Mouse (Mus musculus): Measurements from ENCODE around the gene Fto.

DNA sequence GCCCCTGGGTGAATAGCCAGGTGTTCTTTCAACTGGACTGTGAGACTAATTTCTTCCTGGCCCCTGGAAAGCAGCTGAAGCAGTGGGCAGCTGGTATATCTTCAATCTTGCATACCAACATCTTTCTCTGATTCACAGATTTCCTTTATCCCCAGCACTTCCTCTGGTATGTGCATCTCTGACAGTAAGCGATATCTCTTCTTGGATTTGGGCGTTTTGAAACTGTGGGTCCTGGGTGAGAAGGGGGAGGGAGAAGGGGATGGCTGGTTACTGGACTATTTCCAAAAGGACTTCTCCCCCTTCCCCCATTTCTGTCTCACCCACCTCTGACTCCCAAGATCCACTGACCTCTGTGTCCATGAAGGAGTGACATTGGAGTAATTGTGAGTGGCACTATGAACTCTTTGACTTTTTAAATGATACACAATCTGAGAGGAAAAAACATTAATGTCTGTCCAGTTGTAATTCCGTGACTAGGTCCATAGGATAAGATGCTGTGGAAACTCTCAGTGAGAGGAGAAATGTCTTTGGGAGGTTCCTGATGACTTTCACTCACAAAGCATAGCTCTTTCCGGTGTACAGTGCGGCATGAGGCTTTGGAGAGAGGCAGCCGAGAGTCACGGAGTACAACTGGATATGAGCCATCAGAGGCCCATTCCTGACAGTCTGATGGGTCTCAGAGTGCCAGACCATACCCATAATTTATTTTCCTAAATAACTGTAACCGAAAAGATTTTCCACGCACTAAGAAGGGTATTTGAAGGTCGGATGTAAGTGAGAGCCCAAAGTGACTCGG lies 271.5 kb downstream of the Fto start:
- no peak for TF ChIP-seq CTCF (IDR thresholded peaks at IDR 0.05; ENCODE audit: extremely low read depth, insufficient read depth, low read length)
- no peak for TF ChIP-seq POLR2A (IDR thresholded peaks at IDR 0.05; ENCODE audit: extremely low read depth, insufficient read depth, low read length)
